ENCODE assay signal across 27 mouse cellular contexts in the genomic region with DNA sequence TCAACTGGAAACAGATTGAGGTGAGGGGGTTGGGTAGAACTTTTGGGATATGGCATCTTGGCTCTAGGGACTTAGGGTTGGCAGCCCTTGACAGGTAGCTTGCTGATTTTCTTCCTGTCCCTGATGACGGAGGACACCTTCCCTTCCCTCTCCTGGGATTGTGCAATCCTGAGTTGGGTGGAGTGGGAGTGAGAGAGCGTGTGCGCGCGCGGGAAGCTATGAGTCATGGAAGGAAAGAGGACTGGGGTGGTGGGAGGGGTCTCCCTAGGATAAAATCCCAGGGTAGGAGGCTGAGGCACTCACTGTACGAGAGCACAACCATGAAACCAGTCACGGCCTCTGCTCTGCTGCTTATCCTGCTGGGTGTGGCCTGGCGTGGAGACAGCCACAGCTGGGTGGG. TPM values are rescaled to one million over a fixed set of nuclear protein-coding genes. Genes with fewer than 3 reads are reported as not detected.
A peak's percentile ranks its signal among the peaks of the same experiment; 100 is the strongest.
DNase-seq lines count a peak whose midpoint lies in the region; ATAC-seq lines count a peak whose summit lies in the region.
"Had no signal": no experiment of that assay in that cellular context is flagged by ENCODE, and none has a peak within 500 bp of the region (broad histone marks: within the 10 kb centered on the region; RNA-seq: fewer than 3 reads in every experiment).

No protein-coding gene starts in this region.

- no peaks in the 10 kb centered on the region for H3K4me1 ChIP-seq in limb, embryonic 15.5 days
- no peaks in the 10 kb centered on the region for H3K4me1 ChIP-seq in limb, embryonic 10.5 days
- H3K4me1 ChIP-seq in embryonic facial prominence, embryonic 15.5 days, result no peaks in the 10 kb centered on the region
- no peaks in the 10 kb centered on the region for H3K4me1 ChIP-seq in stomach, embryonic 14.5 days (ENCODE audit: control insufficient read depth, insufficient read depth, low read length)
- no peaks in the 10 kb centered on the region for H3K4me1 ChIP-seq in neural tube, embryonic 15.5 days
- H3K4me1 ChIP-seq: embryonic facial prominence, embryonic 12.5 days; forebrain, embryonic 15.5 days; heart, embryonic 10.5 days; hindbrain, embryonic 10.5 days; limb, embryonic 12.5 days; midbrain, embryonic 13.5 days; neural tube, embryonic 12.5 days had no signal

- H3K27ac ChIP-seq in limb, embryonic 15.5 days, result peak overlapping the region; percentile 44; the same call in 1 of the 2 replicates
- H3K27ac ChIP-seq in limb, embryonic 10.5 days, result no peak overlapping the region
- peak overlapping the region; percentile 65 for H3K27ac ChIP-seq in embryonic facial prominence, embryonic 15.5 days (replicated peaks)
- no peak overlapping the region for H3K27ac ChIP-seq in stomach, embryonic 14.5 days (ENCODE audit: low read length)
- H3K27ac ChIP-seq in neural tube, embryonic 15.5 days (replicated peaks), result no peak overlapping the region
- H3K27ac ChIP-seq: embryonic facial prominence, embryonic 12.5 days; forebrain, embryonic 15.5 days; heart, embryonic 10.5 days; hindbrain, embryonic 10.5 days; limb, embryonic 12.5 days; liver, embryonic 14.5 days; midbrain, embryonic 13.5 days; neural tube, embryonic 12.5 days had no signal

- 0 out of 2 replicates have a peak, but pooled peaks have one; percentile 46 for ATAC-seq in limb, embryonic 15.5 days (ENCODE audit: insufficient number of reproducible peaks, low FRiP score, low TSS enrichment, low read depth)
- ATAC-seq in embryonic facial prominence, embryonic 15.5 days (ENCODE audit: insufficient number of reproducible peaks, low FRiP score, low TSS enrichment, low read depth), result no peak
- 0 out of 2 replicates have a peak, but pooled peaks have one; percentile 28 for ATAC-seq in stomach, embryonic 14.5 days (ENCODE audit: insufficient number of reproducible peaks, insufficient read depth, low FRiP score, low read depth)
- no peak for ATAC-seq in neural tube, embryonic 15.5 days (ENCODE audit: low FRiP score)
- ATAC-seq: forebrain, embryonic 15.5 days; midbrain, embryonic 13.5 days had no signal

- H3K9me3 ChIP-seq in limb, embryonic 15.5 days, result 0 out of 2 replicates have a peak, but pooled peaks cover 3% of the 10 kb centered on the region
- H3K9me3 ChIP-seq in limb, embryonic 10.5 days (replicated peaks), result no peaks in the 10 kb centered on the region
- no peaks in the 10 kb centered on the region for H3K9me3 ChIP-seq in embryonic facial prominence, embryonic 15.5 days (replicated peaks)
- no peaks in the 10 kb centered on the region for H3K9me3 ChIP-seq in stomach, embryonic 14.5 days (ENCODE audit: control insufficient read depth, low read depth, low read length)
- H3K9me3 ChIP-seq in neural tube, embryonic 15.5 days (replicated peaks), result no peaks in the 10 kb centered on the region
- H3K9me3 ChIP-seq: embryonic facial prominence, embryonic 12.5 days; forebrain, embryonic 15.5 days; heart, embryonic 10.5 days; midbrain, embryonic 13.5 days; neural tube, embryonic 12.5 days had no signal

- DNase-seq in limb, embryonic 10.5 days (ENCODE audit: low spot score), result no peak
- DNase-seq in right cerebral cortex, postnatal 25 days, result peak; percentile 14
- no peak for DNase-seq in right cerebral cortex, postnatal 36 days (ENCODE audit: low spot score in 2 of 2)
- DNase-seq in adrenal gland, postnatal 4 days (ENCODE audit: low spot score in 2 of 2), result no peak
- DNase-seq: adrenal gland, postnatal 36 days; cerebellum, adult 8-10 months; gastrocnemius, postnatal 14 days; kidney, adult 8-10 months; kidney, postnatal 14 days; thymus, postnatal 36 days had no signal

- H3K27me3 ChIP-seq in limb, embryonic 15.5 days, result no peaks in the 10 kb centered on the region
- no peaks in the 10 kb centered on the region for H3K27me3 ChIP-seq in limb, embryonic 10.5 days (ENCODE audit: low read depth, poor library complexity, severe bottlenecking)
- no peaks in the 10 kb centered on the region for H3K27me3 ChIP-seq in embryonic facial prominence, embryonic 15.5 days
- H3K27me3 ChIP-seq in stomach, embryonic 14.5 days (ENCODE audit: control insufficient read depth, insufficient read depth, low read length), result no peaks in the 10 kb centered on the region
- H3K27me3 ChIP-seq in neural tube, embryonic 15.5 days (replicated peaks), result no peaks in the 10 kb centered on the region
- H3K27me3 ChIP-seq: embryonic facial prominence, embryonic 12.5 days; forebrain, embryonic 15.5 days; limb, embryonic 12.5 days; midbrain, embryonic 13.5 days; neural tube, embryonic 12.5 days had no signal

- WGBS in limb, embryonic 15.5 days, result 77% methylated on average over 9 of the region's 9 CpGs
- WGBS in limb, embryonic 10.5 days, result 91% methylated on average over 9 of the region's 9 CpGs
- WGBS in embryonic facial prominence, embryonic 15.5 days, result 66% methylated on average over 9 of the region's 9 CpGs
- 72% methylated on average over 9 of the region's 9 CpGs for WGBS in stomach, embryonic 14.5 days
- 92% methylated on average over 9 of the region's 9 CpGs for WGBS in neural tube, embryonic 15.5 days

- no peak overlapping the region for H3K4me2 ChIP-seq in limb, embryonic 15.5 days
- H3K4me2 ChIP-seq in embryonic facial prominence, embryonic 15.5 days (replicated peaks), result no peak overlapping the region
- H3K4me2 ChIP-seq in stomach, embryonic 14.5 days (replicated peaks; ENCODE audit: low read depth, low read length), result no peak overlapping the region
- no peak overlapping the region for H3K4me2 ChIP-seq in neural tube, embryonic 15.5 days
- H3K4me2 ChIP-seq: embryonic facial prominence, embryonic 12.5 days; forebrain, embryonic 15.5 days; limb, embryonic 12.5 days; midbrain, embryonic 13.5 days; neural tube, embryonic 12.5 days had no signal

- H3K4me3 ChIP-seq in limb, embryonic 15.5 days, result peak overlapping the region; percentile 10; the same call in 1 of the 2 replicates
- H3K4me3 ChIP-seq in limb, embryonic 10.5 days, result no peak overlapping the region
- H3K4me3 ChIP-seq in embryonic facial prominence, embryonic 15.5 days (replicated peaks), result peak overlapping the region; percentile 22; the same call in 1 of the 2 replicates
- H3K4me3 ChIP-seq in stomach, embryonic 14.5 days (ENCODE audit: low read depth, low read length), result no peak overlapping the region
- no peak overlapping the region for H3K4me3 ChIP-seq in neural tube, embryonic 15.5 days (replicated peaks)
- H3K4me3 ChIP-seq: embryonic facial prominence, embryonic 12.5 days; forebrain, embryonic 15.5 days; heart, embryonic 10.5 days; hindbrain, embryonic 10.5 days; limb, embryonic 12.5 days; midbrain, embryonic 13.5 days; neural tube, embryonic 12.5 days had no signal

- H3K36me3 ChIP-seq in limb, embryonic 15.5 days, result no peaks in the 10 kb centered on the region
- no peaks in the 10 kb centered on the region for H3K36me3 ChIP-seq in limb, embryonic 10.5 days
- H3K36me3 ChIP-seq in embryonic facial prominence, embryonic 15.5 days, result no peaks in the 10 kb centered on the region
- H3K36me3 ChIP-seq in stomach, embryonic 14.5 days (ENCODE audit: control insufficient read depth, insufficient read depth, low read length), result no peaks in the 10 kb centered on the region
- H3K36me3 ChIP-seq in neural tube, embryonic 15.5 days, result no peaks in the 10 kb centered on the region
- H3K36me3 ChIP-seq: embryonic facial prominence, embryonic 12.5 days; forebrain, embryonic 15.5 days; heart, embryonic 10.5 days; hindbrain, embryonic 10.5 days; limb, embryonic 12.5 days; midbrain, embryonic 13.5 days; neural tube, embryonic 12.5 days had no signal

- no peak overlapping the region for H3K9ac ChIP-seq in limb, embryonic 15.5 days
- no peak overlapping the region for H3K9ac ChIP-seq in embryonic facial prominence, embryonic 15.5 days
- no peak overlapping the region for H3K9ac ChIP-seq in stomach, embryonic 14.5 days (replicated peaks; ENCODE audit: low read depth, low read length)
- H3K9ac ChIP-seq in neural tube, embryonic 15.5 days (replicated peaks), result no peak overlapping the region
- H3K9ac ChIP-seq: embryonic facial prominence, embryonic 12.5 days; forebrain, embryonic 15.5 days; limb, embryonic 12.5 days; liver, embryonic 14.5 days; midbrain, embryonic 13.5 days; neural tube, embryonic 12.5 days had no signal

RNA-seq across cellular contexts. Expression of a gene that starts 11.6 kb away (rescaled TPM):
- polyA plus RNA-seq in limb, embryonic 15.5 days (2015; fragmentation: Nextera tagmentation; extraction: Ambion mirVana), result 3,274 and 3,770 TPM in 2 replicates
- polyA plus RNA-seq in limb, embryonic 10.5 days (2016; fragmentation: Nextera tagmentation; extraction: Ambion mirVana), result not detected in 2 replicates
- 1,669 and 1,901 TPM in 2 replicates for polyA plus RNA-seq in embryonic facial prominence, embryonic 15.5 days (2015; fragmentation: Nextera tagmentation; extraction: Ambion mirVana)
- polyA plus RNA-seq in stomach, embryonic 14.5 days (2014; fragmentation: Nextera tagmentation; extraction: Ambion mirVana), result 9.2 and 20.2 TPM in 2 replicates
- 2.4 and 10.4 TPM in 2 replicates for polyA plus RNA-seq in neural tube, embryonic 15.5 days (2015; fragmentation: Nextera tagmentation; extraction: Ambion mirVana)
- 1 to 10 TPM; 1.9 to 3.1 TPM for total RNA-seq in adrenal gland, postnatal 4 days (2021)
- total RNA-seq: layer of hippocampus, adult 8-10 months had no signal
- polyA plus RNA-seq: C2C12; cortical plate, adult 2 months; heart, embryonic 10.5 days; hindbrain, embryonic 10.5 days; limb, embryonic 12.5 days; liver, embryonic 14.5 days; midbrain, embryonic 13.5 days; neural tube, embryonic 12.5 days; testis, adult 2 months had no signal

RNA-seq across cellular contexts. Expression of a gene that starts 12.5 kb away (rescaled TPM):
- 913 and 939 TPM in 2 replicates for polyA plus RNA-seq in limb, embryonic 15.5 days (2015; fragmentation: Nextera tagmentation; extraction: Ambion mirVana)
- not detected in 2 replicates for polyA plus RNA-seq in limb, embryonic 10.5 days (2016; fragmentation: Nextera tagmentation; extraction: Ambion mirVana)
- polyA plus RNA-seq in embryonic facial prominence, embryonic 15.5 days (2015; fragmentation: Nextera tagmentation; extraction: Ambion mirVana), result 491 and 576 TPM in 2 replicates
- polyA plus RNA-seq in stomach, embryonic 14.5 days (2014; fragmentation: Nextera tagmentation; extraction: Ambion mirVana), result 5.9 and 14.6 TPM in 2 replicates
- polyA plus RNA-seq in neural tube, embryonic 15.5 days (2015; fragmentation: Nextera tagmentation; extraction: Ambion mirVana), result 3.7 and 6.2 TPM in 2 replicates
- total RNA-seq in adrenal gland, postnatal 4 days (2021), result 1 to 10 TPM; 3.2 to 4.2 TPM
- polyA plus RNA-seq: C2C12; embryonic facial prominence, embryonic 12.5 days; limb, embryonic 12.5 days had no signal

RNA-seq across cellular contexts. Expression of a gene that starts 24.8 kb away (rescaled TPM):
- 293 and 299 TPM in 2 replicates for polyA plus RNA-seq in limb, embryonic 15.5 days (2015; fragmentation: Nextera tagmentation; extraction: Ambion mirVana)
- 1.1 and 1.4 TPM in 2 replicates for polyA plus RNA-seq in limb, embryonic 10.5 days (2016; fragmentation: Nextera tagmentation; extraction: Ambion mirVana)
- 163 and 182 TPM in 2 replicates for polyA plus RNA-seq in embryonic facial prominence, embryonic 15.5 days (2015; fragmentation: Nextera tagmentation; extraction: Ambion mirVana)
- polyA plus RNA-seq in stomach, embryonic 14.5 days (2014; fragmentation: Nextera tagmentation; extraction: Ambion mirVana), result 0.91 and 1.1 TPM in 2 replicates
- 1.6 and 2.0 TPM in 2 replicates for polyA plus RNA-seq in neural tube, embryonic 15.5 days (2015; fragmentation: Nextera tagmentation; extraction: Ambion mirVana)
- 10 to 100 TPM; 32.1 to 36.8 TPM for total RNA-seq in adrenal gland, postnatal 4 days (2021)

RNA-seq across cellular contexts. Expression of a gene that starts 32.6 kb away (rescaled TPM):
- polyA plus RNA-seq in limb, embryonic 15.5 days (2015; fragmentation: Nextera tagmentation; extraction: Ambion mirVana), result 0.52 and 0.66 TPM in 2 replicates
- 0.43 TPM in 1 of 2 replicates, not detected in the other for polyA plus RNA-seq in limb, embryonic 10.5 days (2016; fragmentation: Nextera tagmentation; extraction: Ambion mirVana)
- 0.48 and 1.0 TPM in 2 replicates for polyA plus RNA-seq in embryonic facial prominence, embryonic 15.5 days (2015; fragmentation: Nextera tagmentation; extraction: Ambion mirVana)
- polyA plus RNA-seq in stomach, embryonic 14.5 days (2014; fragmentation: Nextera tagmentation; extraction: Ambion mirVana), result 0.29 and 0.74 TPM in 2 replicates
- 0.73 and 1.0 TPM in 2 replicates for polyA plus RNA-seq in neural tube, embryonic 15.5 days (2015; fragmentation: Nextera tagmentation; extraction: Ambion mirVana)
- total RNA-seq in adrenal gland, postnatal 4 days (2021), result not detected
- total RNA-seq: gastrocnemius, postnatal 14 days; layer of hippocampus, adult 8-10 months had no signal
- polyA plus RNA-seq: C2C12; cortical plate, adult 2 months; heart, postnatal 0 days; liver, embryonic 14.5 days had no signal

RNA-seq across cellular contexts. Expression of a gene that starts 46.8 kb away (rescaled TPM):
- polyA plus RNA-seq in limb, embryonic 15.5 days (2015; fragmentation: Nextera tagmentation; extraction: Ambion mirVana), result 197 and 199 TPM in 2 replicates
- polyA plus RNA-seq in limb, embryonic 10.5 days (2016; fragmentation: Nextera tagmentation; extraction: Ambion mirVana), result 153 and 159 TPM in 2 replicates
- polyA plus RNA-seq in embryonic facial prominence, embryonic 15.5 days (2015; fragmentation: Nextera tagmentation; extraction: Ambion mirVana), result 191 and 200 TPM in 2 replicates
- 210 and 215 TPM in 2 replicates for polyA plus RNA-seq in stomach, embryonic 14.5 days (2014; fragmentation: Nextera tagmentation; extraction: Ambion mirVana)
- polyA plus RNA-seq in neural tube, embryonic 15.5 days (2015; fragmentation: Nextera tagmentation; extraction: Ambion mirVana), result 284 and 304 TPM in 2 replicates
- total RNA-seq in adrenal gland, postnatal 4 days (2021), result 100 to 1,000 TPM; 170 to 181 TPM

Comparison
In these comparisons a context has a peak if more than half of its experiments do, and no peak if none do; other contexts are left out.
1. H3K27ac ChIP-seq: peak in limb, embryonic 15.5 days (single experiment) and embryonic facial prominence, embryonic 15.5 days (single experiment); none in limb, embryonic 10.5 days (single experiment), stomach, embryonic 14.5 days (single experiment) and neural tube, embryonic 15.5 days (single experiment).
2. H3K4me3 ChIP-seq: peak in limb, embryonic 15.5 days (single experiment) and embryonic facial prominence, embryonic 15.5 days (single experiment); none in limb, embryonic 10.5 days (single experiment), stomach, embryonic 14.5 days (single experiment) and neural tube, embryonic 15.5 days (single experiment).
3. RNA of a gene that starts 11.6 kb away (polyA plus RNA-seq): 3,274 to 3,770 TPM in limb, embryonic 15.5 days and 1,669 to 1,901 TPM in embryonic facial prominence, embryonic 15.5 days; 9.2 to 20.2 TPM in stomach, embryonic 14.5 days, 2.4 to 10.4 TPM in neural tube, embryonic 15.5 days and not detected in limb, embryonic 10.5 days; every median in the first group is over 10 times any median in the second.
4. RNA of a gene that starts 12.5 kb away (polyA plus RNA-seq): 913 to 939 TPM in limb, embryonic 15.5 days and 491 to 576 TPM in embryonic facial prominence, embryonic 15.5 days; 5.9 to 14.6 TPM in stomach, embryonic 14.5 days, 3.7 to 6.2 TPM in neural tube, embryonic 15.5 days and not detected in limb, embryonic 10.5 days; every median in the first group is over 10 times any median in the second.
5. RNA of a gene that starts 24.8 kb away (polyA plus RNA-seq): 293 to 299 TPM in limb, embryonic 15.5 days and 163 to 182 TPM in embryonic facial prominence, embryonic 15.5 days; 1.6 to 2.0 TPM in neural tube, embryonic 15.5 days, 1.1 to 1.4 TPM in limb, embryonic 10.5 days and 0.91 to 1.1 TPM in stomach, embryonic 14.5 days; every median in the first group is over 10 times any median in the second.
6. ATAC-seq: peak in limb, embryonic 15.5 days (single experiment) and stomach, embryonic 14.5 days (single experiment); none in embryonic facial prominence, embryonic 15.5 days (single experiment) and neural tube, embryonic 15.5 days (single experiment).